Mouse (Mus musculus): ENCODE data around the gene Ap1b1.

Gene Ap1b1

GRCm38 (mm10) chr11:4986695-4987486 lies at the start of gene Ap1b1:
TSS of gene Ap1b1 (plus strand) at chr11:4986824.
- DNase-seq (ENCODE audit: inconsistent ontology term) = peak; percentile 95

- no peak for DNase-seq (ENCODE audit: inconsistent ontology term)
These were observed 40.1 kb upstream of the Ap1b1 start for GRCm38 (mm10) chr11:4946530-4946929.

- peak; percentile 45 for DNase-seq (ENCODE audit: inconsistent ontology term)
These were observed 39.4 kb upstream of the Ap1b1 start for GRCm38 (mm10) chr11:4946947-4947812.

GRCm38 (mm10) chr11:4947813-4948174 lies 38.8 kb upstream of the Ap1b1 start, which contains the start of gene Nefh:
TSS of gene Nefh (minus strand) at chr11:4948064.
- DNase-seq (ENCODE audit: inconsistent ontology term) = no peak

- no peak for DNase-seq (ENCODE audit: inconsistent ontology term)
These were observed 37.8 kb upstream of the Ap1b1 start for GRCm38 (mm10) chr11:4948792-4949191.

- peak; percentile 68 for DNase-seq (ENCODE audit: inconsistent ontology term)
These were observed 37.2 kb upstream of the Ap1b1 start for GRCm38 (mm10) chr11:4949256-4950044.

- no peak for DNase-seq (ENCODE audit: inconsistent ontology term)
These were observed 33.2 kb upstream of the Ap1b1 start for GRCm38 (mm10) chr11:4953401-4953800.

GRCm38 (mm10) chr11:4953918-4954317 lies 32.7 kb upstream of the Ap1b1 start:
- no peak for DNase-seq (ENCODE audit: inconsistent ontology term)

GRCm38 (mm10) chr11:4963099-4963808 lies 23.4 kb upstream of the Ap1b1 start:
- no peak for DNase-seq (ENCODE audit: inconsistent ontology term)

- DNase-seq (ENCODE audit: inconsistent ontology term) = no peak
These were observed 20.3 kb upstream of the Ap1b1 start for GRCm38 (mm10) chr11:4966325-4966724.

- peak; percentile 22 for DNase-seq (ENCODE audit: inconsistent ontology term)
These were observed 19.7 kb upstream of the Ap1b1 start for GRCm38 (mm10) chr11:4966888-4967287.

GRCm38 (mm10) chr11:4967549-4967948 lies 19.1 kb upstream of the Ap1b1 start:
- DNase-seq (ENCODE audit: inconsistent ontology term) = no peak

GRCm38 (mm10) chr11:4968376-4968775 lies 18.2 kb upstream of the Ap1b1 start:
- no peak for DNase-seq (ENCODE audit: inconsistent ontology term)

- peak; percentile 26 for DNase-seq (ENCODE audit: inconsistent ontology term)
These were observed 13.4 kb upstream of the Ap1b1 start for GRCm38 (mm10) chr11:4972967-4973870.

GRCm38 (mm10) chr11:4973871-4974256 lies 12.8 kb upstream of the Ap1b1 start:
- no peak for DNase-seq (ENCODE audit: inconsistent ontology term)

GRCm38 (mm10) chr11:4974376-4975122 lies 12.1 kb upstream of the Ap1b1 start:
- no peak for DNase-seq (ENCODE audit: inconsistent ontology term)

- peak; percentile 24 for DNase-seq (ENCODE audit: inconsistent ontology term)
These were observed 11.0 kb upstream of the Ap1b1 start for GRCm38 (mm10) chr11:4975623-4976022.

- no peak for DNase-seq (ENCODE audit: inconsistent ontology term)
These were observed 3.6 kb upstream of the Ap1b1 start for GRCm38 (mm10) chr11:4983010-4983409.

GRCm38 (mm10) chr11:4983538-4983937 lies 3.1 kb upstream of the Ap1b1 start:
- DNase-seq (ENCODE audit: inconsistent ontology term) = no peak

GRCm38 (mm10) chr11:4984249-4984648 lies 2.4 kb upstream of the Ap1b1 start:
- peak; percentile 23 for DNase-seq (ENCODE audit: inconsistent ontology term)
